In genomic region chr10:78432853-78433252, GRCm38 (mm10) we compare ENCODE assay signal across 16 mouse cellular contexts.
"Had no signal": no experiment of that assay in that cellular context is flagged by ENCODE, and none has a peak within 500 bp of the region (broad histone marks: within the 10 kb centered on the region; RNA-seq: fewer than 3 reads in every experiment).

No protein-coding gene starts in this region.

- H3K9me3 ChIP-seq: neural tube, embryonic 13.5 days; neural tube, embryonic 15.5 days; stomach, embryonic 15.5 days had no signal

- H3K4me1 ChIP-seq: neural tube, embryonic 13.5 days; neural tube, embryonic 15.5 days; stomach, embryonic 15.5 days had no signal

- H3K4me2 ChIP-seq: neural tube, embryonic 13.5 days; neural tube, embryonic 15.5 days; stomach, embryonic 15.5 days had no signal

- H3K4me3 ChIP-seq: neural tube, embryonic 13.5 days; neural tube, embryonic 15.5 days; stomach, embryonic 15.5 days had no signal

- H3K9ac ChIP-seq: neural tube, embryonic 13.5 days; neural tube, embryonic 15.5 days; stomach, embryonic 15.5 days had no signal

- H3K27ac ChIP-seq: neural tube, embryonic 13.5 days; neural tube, embryonic 15.5 days; stomach, embryonic 15.5 days; stomach, postnatal 0 days had no signal

- DNase-seq: retina, postnatal 1 day; right cerebral cortex, adult 18-20 months; right cerebral cortex, postnatal 14 days; right cerebral cortex, postnatal 25 days; right cerebral cortex, postnatal 4 days; spleen, adult 18-20 months; thymus, adult 18-20 months; thymus, adult 2 months; thymus, postnatal 14 days; thymus, postnatal 25 days; thymus, postnatal 36 days; thymus, postnatal 4 days had no signal

- H3K27me3 ChIP-seq: neural tube, embryonic 13.5 days; neural tube, embryonic 15.5 days; stomach, embryonic 15.5 days had no signal
